Comparison of ENCODE assay signal across 8 mouse cellular contexts in genomic region chr15:61770721-61771542, GRCm38 (mm10).
DNase-seq lines count a peak whose midpoint lies in the region; ATAC-seq lines count a peak whose summit lies in the region.

No protein-coding gene starts in this region.

- H3K4me3 ChIP-seq in stomach, embryonic 16.5 days (replicated peaks; ENCODE audit: low read length), result no peak overlapping the region

- H3K36me3 ChIP-seq in stomach, embryonic 16.5 days (ENCODE audit: control insufficient read depth, insufficient read depth, low read length), result no peaks in the 10 kb centered on the region

- no peak overlapping the region for H3K9ac ChIP-seq in stomach, embryonic 16.5 days (ENCODE audit: low read length)

- no peaks in the 10 kb centered on the region for H3K9me3 ChIP-seq in stomach, embryonic 16.5 days (replicated peaks; ENCODE audit: control insufficient read depth, low read length)

- H3K4me1 ChIP-seq in stomach, embryonic 16.5 days (ENCODE audit: control insufficient read depth, insufficient read depth, low read length), result peaks cover 6% of the 10 kb centered on the region; the same call in 1 of the 2 replicates

- peak; percentile 2 to 4 for DNase-seq in spleen, postnatal 36 days (ENCODE audit: low spot score in 2 of 2)
- no peak for DNase-seq in spleen, adult 12 weeks (ENCODE audit: low spot score)
- peak; percentile 17 for DNase-seq in forelimb bud, embryonic 11.5 days (ENCODE audit: low read depth, low spot score)
- peak; percentile 34 to 54 for DNase-seq in kidney, postnatal 4 days
- DNase-seq in layer of hippocampus, postnatal 36 days, result no peak
- DNase-seq in cerebellum, adult 9-11 months, result no peak
- no peak for DNase-seq in c-Kit-positive CD71-positive TER-119-positive erythroid progenitor cells, embryonic 14.5 days (ENCODE audit: low spot score)

- peak; percentile 66 for ATAC-seq in stomach, embryonic 16.5 days (ENCODE audit: insufficient read depth, low FRiP score)

- H3K27me3 ChIP-seq in stomach, embryonic 16.5 days (ENCODE audit: control insufficient read depth, insufficient read depth, low read length), result no peaks in the 10 kb centered on the region

- H3K4me2 ChIP-seq in stomach, embryonic 16.5 days (ENCODE audit: low read depth, low read length), result no peak overlapping the region

- 42% methylated on average over 14 of the region's 14 CpGs for WGBS in stomach, embryonic 16.5 days

- H3K27ac ChIP-seq in stomach, embryonic 16.5 days (ENCODE audit: low read length), result peak overlapping the region; percentile 45

Comparison
In these comparisons a context has a peak if more than half of its experiments do, and no peak if none do; other contexts are left out.
1. DNase-seq: peak in spleen, postnatal 36 days (2 of 2), forelimb bud, embryonic 11.5 days (single experiment) and kidney, postnatal 4 days (2 of 2); none in spleen, adult 12 weeks (single experiment), layer of hippocampus, postnatal 36 days (0 of 2), cerebellum, adult 9-11 months (single experiment) and c-Kit-positive CD71-positive TER-119-positive erythroid progenitor cells, embryonic 14.5 days (single experiment).